Mouse (Mus musculus): ENCODE data around the gene Lgals4.
"Not testable (repeated sequence)": the region's sequence is repeated elsewhere in the genome, so short reads cannot be mapped to it uniquely, and the experiment has no call there.

Lgals4 gene

DNA sequence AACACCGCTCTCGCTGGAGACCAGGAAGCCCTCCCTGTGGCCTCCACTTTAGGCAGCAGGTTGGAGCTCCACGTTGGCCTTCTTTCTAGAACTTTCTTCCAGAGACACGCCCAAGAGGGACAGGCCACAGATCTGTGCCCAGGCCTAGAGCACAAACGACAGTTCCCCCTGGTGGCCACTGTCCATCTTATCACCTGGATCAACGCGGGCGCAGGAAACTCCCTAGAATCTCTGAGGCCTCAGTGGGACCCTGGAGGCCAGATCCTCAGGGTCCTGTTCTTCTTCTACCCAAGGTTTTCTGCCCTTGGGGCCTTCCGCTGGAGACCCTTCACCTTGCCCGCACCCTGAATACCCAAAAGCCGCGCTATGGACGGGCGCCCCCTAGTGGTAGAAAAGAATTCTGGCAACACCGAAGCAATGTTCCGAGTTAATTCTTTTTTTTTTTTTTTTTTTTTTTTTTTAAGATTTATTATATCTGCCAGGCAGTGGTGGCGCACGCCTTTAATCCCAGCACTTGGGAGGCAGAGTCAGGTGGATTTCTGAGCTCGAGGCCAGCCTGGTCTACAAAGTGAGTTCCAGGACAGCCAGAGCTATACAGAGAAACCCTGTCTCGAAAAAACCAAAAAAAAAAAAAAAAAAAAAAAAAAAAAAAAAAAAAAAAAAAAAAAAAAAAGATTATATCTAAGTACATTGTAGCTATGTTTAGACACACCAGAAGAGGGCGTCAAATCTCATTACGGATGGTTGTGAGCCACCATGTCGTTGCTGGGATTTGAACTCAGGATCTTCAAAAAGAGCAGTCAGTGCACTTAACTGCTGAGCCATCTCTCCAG, 34.1 kb downstream of the Lgals4 start:
- peak; percentile 89 to 91 for DNase-seq

DNA sequence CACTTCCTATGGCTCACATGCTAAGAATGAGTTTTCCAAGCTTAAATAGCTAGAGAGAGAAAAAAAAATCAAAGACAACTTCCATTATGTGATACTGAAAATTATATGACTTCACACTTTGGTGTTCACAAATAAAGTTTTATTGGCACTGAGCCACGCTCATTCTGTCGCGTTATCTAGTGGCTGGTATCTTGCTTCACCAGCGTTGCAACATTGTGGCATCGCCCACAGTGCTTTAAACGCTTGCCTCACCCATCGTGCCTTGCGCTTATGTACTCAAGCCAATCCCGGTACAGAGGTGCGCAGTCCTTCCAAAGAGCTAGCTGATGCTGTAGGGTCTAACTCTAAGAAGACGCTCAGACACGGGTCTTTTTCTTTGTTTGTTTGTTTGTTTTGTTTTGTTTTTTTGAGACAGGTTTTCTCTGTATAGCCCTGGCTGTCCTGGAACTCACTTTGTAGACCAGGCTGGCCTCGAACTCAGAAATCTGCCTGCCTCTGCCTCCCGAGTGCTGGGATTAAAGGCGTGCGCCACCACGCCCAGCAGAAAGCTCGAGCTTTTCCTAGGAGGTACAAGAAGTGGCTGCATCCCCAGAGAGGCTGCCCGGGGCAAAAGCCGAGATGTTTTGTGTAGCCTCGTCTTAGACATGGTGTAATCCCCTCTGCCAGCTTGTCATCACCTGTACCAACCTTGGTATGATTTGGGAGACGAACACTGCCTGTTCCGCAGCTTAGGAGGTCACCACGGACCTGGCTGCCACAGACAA, 37.4 kb downstream of the Lgals4 start:
- DNase-seq, result no peak

DNA sequence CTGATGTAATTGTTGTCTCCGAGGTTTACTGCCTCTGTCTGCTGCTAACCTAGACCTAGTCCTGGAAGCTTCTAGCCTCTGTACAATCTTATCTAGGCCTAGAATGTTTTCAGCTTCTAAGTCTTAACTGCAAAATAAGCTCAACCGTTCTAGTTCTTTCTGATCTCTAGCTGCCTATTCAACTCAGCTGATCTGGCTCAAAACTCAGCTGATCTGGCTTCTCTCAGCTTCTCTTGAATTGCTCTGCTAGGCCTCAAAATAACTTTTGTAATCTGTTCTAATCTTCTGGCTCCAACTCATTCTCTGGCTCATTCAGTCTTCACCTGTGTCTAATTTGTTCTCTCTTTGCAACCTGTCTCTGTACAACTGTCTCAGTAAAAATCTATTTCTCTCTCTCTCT, 40.9 kb downstream of the Lgals4 start:
- DNase-seq, result no peak

DNA sequence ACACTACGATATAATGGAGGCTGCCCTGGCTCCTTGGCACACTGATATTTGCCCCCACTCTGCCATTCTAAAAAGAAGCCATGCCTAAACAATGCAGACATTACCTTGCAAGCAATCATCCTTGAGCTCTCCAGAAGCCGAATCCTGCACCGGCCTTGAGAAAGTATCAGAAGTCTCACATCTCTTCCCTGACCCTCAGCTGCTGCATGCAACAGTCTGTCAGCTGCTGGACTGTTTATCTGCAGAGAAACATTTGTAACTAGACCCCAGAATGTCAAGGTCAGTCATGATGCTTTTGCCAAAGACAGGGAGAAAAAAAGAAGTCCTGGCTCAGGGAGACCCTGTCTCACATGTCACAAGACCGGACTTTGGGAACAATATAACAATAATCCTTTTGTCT, 42.4 kb downstream of the Lgals4 start:
- DNase-seq, result no peak

DNA sequence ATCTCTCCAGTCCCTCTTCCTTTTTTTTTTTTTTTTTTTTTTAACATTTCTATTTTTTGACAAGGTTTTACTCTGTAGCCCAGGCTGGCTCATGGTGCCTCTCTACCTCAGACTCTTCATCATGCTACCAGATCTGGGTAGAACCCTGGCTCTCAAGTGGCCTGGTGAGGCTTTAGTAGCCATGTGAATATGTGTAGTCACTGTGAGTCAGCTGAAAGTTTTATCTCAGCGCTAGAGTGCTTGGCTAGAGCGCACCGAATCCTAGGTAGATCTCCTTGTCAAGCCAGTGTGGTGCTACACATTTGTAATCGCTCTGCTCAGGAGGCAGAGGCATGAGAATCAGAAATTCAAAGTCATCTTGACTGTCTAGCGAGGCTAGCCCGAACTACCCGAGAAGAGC, 43.5 kb downstream of the Lgals4 start:
- DNase-seq, result no peak

DNA sequence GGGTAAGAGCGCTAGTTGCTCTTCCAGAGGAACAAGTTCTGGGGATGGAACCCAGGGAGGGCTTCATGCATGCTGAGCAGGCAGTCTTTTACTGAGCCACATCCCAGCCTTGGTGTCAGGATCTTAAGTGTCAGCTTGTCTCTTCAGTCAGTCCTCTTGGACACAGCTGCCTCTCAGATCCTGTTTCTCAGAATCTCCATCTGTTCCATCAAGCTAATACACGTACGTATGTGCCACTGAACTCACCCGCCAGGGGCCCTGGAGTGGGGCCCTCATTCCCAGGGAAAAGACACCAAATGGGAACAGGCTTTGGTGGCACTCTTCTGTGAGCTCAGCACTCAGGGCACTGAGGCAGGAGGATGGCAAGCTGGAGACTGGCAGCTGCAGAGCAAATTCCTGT, 44.2 kb downstream of the Lgals4 start:
- no peak for DNase-seq

DNA sequence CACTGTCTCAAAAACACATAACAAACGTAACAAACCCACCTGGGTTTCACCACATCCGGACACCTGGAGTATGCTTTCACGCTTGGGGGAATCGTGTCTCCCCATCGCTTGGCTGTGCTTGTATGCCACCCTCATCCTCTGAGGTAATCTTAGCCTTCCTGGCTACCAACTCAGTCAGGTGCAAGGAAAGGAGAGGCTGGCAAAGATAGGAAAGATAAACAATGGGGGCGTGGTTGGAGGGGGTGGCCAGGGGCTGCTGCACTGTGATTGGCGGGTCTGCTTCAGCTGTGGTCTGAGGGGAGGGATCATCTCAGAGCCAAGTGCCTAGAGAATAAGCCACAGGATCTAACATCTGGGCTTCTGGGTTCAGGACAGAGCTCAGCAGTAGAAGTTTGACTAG, 46.0 kb downstream of the Lgals4 start:
- DNase-seq, result peak; percentile 10 to 14

DNA sequence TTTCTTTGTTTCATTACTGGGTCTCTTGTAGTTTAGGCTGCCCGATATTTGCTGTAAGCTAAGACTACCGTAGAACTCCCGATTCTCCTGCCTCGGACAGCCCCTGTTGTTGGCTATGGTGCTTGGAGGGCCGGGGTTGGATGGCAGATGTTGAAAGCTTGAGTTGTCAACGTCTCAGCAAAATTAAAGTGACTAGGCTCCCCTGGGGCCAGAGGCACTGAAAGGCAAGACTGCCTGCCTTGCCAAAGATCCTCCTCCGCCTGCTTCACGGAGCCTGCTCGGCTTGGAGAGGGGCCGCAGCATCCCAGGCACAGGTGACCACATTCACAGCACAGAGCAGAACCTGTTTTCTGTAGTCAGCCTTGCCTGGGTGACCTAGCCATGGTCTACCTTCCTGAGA, 46.9 kb downstream of the Lgals4 start:
- DNase-seq, result no peak

DNA sequence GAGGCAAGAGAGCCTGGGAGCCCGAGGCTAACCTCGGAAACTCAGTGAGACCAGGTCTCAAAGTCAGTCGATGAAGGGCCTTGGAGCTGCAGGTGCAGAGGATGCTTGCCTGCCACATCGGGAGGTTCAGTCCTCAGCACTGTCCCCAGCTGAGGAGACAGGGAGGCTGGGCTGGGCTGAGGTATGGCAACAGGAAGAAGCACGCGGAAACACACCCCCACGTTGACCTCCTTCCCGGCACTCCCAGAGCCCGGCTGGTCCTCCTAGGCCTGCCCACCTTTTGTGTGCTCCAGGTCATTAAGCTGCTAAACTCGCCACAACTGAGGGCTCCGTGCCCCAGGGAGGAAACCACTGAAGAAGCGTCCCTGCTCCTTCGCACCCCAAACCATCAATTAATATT, 47.5 kb downstream of the Lgals4 start, which contains the start of gene Capn12:
TSS of gene Capn12 (plus strand) at position 224 of the 400 bp plus-strand sequence.
- DNase-seq, result no peak

DNA sequence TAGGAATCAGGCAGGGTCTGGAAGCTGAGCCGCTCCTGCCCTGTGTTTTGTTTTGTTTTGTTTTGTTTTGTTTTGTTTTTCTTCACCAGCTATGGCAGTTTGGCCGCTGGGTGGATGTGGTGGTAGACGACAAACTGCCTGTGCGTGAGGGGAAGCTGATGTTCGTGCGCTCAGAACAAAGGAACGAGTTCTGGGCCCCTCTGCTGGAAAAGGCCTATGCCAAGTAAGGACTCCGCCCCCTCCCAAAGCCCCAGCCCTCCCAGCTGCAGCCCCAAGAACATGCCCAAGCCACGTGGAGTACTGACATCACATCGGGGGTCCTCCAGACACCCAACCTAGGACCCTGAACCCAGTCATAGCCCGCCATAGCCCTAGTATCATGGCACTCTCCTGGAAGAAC, 49.4 kb downstream of the Lgals4 start:
- DNase-seq, result no peak

DNA sequence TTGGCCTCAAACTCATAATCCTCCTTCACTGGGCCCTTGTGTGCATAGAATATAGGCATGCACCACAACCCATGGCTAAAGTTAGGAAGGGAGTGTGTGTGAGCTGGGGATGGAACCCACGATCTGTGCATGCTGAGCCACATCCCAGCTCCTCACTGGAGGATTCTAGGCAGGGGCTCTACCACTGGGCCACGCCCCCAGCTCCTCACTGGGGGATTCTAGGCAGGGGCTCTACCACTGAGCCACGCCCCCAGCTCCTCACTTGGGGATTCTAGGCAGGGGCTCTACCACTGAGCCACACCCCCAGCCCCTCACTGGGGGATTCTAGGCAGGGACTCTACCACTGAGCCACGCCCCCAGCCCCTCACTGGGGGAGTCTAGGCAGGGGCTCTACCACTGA, 50.0 kb downstream of the Lgals4 start:
- not testable (repeated sequence) for DNase-seq

DNA sequence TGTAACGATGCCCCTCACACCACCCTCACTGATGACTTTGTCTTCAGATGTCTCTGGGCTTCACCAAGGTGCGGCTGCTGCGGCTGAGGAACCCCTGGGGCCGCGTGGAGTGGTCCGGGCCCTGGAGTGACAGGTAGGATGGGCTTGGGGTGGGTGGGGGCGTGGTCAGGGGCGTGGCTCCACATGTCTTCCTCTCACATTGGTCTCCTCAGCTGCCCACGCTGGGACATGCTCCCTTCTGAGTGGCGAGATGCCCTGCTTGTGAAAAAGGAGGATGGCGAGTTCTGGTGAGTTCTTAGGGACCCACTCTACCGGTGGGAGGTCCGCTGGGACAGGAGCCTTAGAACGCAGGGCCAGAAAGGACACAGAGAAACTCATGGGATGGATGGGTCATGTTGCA, 52.8 kb downstream of the Lgals4 start:
- DNase-seq, result no peak

DNA sequence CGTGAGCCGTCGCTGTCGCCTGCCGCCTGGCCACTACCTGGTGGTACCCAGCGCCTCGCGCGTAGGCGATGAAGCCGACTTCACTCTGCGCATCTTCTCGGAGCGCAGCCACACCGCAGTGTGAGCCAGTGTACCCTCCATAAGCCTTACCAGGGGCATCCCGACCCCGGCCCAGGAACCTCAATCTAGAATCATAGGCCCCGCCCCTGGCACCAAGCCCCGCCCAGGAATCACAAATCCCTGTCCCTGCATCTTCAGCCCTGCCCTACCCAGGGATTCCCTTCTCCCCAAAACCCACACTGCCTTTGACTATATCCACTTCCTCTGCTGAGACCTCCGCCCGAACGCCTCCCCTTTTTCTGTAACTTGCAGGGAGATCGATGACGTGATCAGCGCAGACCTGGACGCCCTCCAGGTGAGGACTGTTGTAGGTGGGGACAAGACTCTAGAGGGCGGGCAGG, 55.1 kb downstream of the Lgals4 start:
- DNase-seq, result no peak
